Mouse (Mus musculus) cortical plate, adult 2 months (tissue): ENCODE measurements at regions not wholly inside any gene's neighbourhood (a gene's known extent, or its start where the extent isn't known, plus 50 kb on each side); places are given as distances from the start of the nearest gene placed in this dataset.

Source experiments
- H3K27ac ChIP-seq: fragments of 200-500 bp; 2 replicates; pipeline ENCODE4 v1.5.1; 2012; ENCODE audit warnings: low read length, control low read depth, inconsistent platforms; ENCODE audit not compliant: insufficient read depth
- H3K4me1 ChIP-seq: fragments of 200-500 bp; 2 replicates; pipeline ENCODE4 v1.6.1; 2011; ENCODE audit warnings: low read length; ENCODE audit not compliant: control insufficient read depth, insufficient read depth
- H3K4me3 ChIP-seq: fragments of 200-500 bp; 2 replicates; pipeline ENCODE4 v1.5.1; 2011; ENCODE audit warnings: mild to moderate bottlenecking, low read length, control low read depth; ENCODE audit not compliant: insufficient read depth
- CTCF ChIP-seq: fragments of 200-500 bp; IDR thresholded peaks from 2 replicates; pipeline ENCODE4 v1.5.1; 2011; ENCODE audit warnings: mild to moderate bottlenecking, control low read depth, low read length; ENCODE audit not compliant: insufficient read depth; ENCODE audit errors: extremely low read depth
- POLR2A ChIP-seq: fragments of 200-500 bp; IDR thresholded peaks from 2 replicates; pipeline ENCODE4 v1.6.1; 2011; ENCODE audit warnings: mild to moderate bottlenecking, low read length, control low read depth; ENCODE audit not compliant: insufficient read depth; ENCODE audit errors: extremely low read depth

DNA sequence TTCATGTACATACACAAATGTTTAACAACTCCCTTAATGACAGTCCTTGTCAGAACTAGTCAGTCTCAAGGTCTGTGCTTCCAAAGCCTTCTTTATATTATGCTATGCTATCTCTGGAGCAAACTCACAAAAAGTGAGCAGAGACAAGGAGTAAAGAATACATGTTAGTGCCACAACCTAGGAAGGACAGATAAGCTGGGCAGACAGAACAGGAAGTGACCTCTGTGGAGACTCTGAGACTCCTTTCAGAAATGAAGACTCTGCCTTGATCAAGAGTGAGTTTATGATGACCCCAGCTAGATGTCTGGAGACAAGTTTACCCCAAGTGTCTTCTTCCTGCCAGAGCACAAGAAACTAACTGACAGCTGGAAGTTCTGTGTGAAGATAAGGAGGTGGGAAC lies 343.8 kb downstream of the Ccser2 start:
- TF ChIP-seq POLR2A: no peak
- Histone ChIP-seq H3K27ac (no peak overlapping the region), H3K4me1 (no peaks in the 10 kb centered on the region), H3K4me3 (no peak overlapping the region)

- H3K4me3 ChIP-seq: no peak overlapping the region
- no peak overlapping the region for H3K27ac ChIP-seq
- no peaks in the 10 kb centered on the region for H3K4me1 ChIP-seq
- TF ChIP-seq CTCF (no peak), POLR2A (no peak)
These were observed 344.4 kb downstream of the Ccser2 start for GRCm38 (mm10) chr14:36624134-36624533.

- no peak for TF ChIP-seq CTCF
- no peak for TF ChIP-seq POLR2A
- no peak overlapping the region for H3K27ac ChIP-seq
These were observed 345.5 kb downstream of the Ccser2 start for GRCm38 (mm10) chr14:36623036-36623435.

GRCm38 (mm10) chr14:36618459-36619085 lies 350.0 kb downstream of the Ccser2 start:
- TF ChIP-seq CTCF: no peak
- TF ChIP-seq POLR2A: no peak
- Histone ChIP-seq H3K4me3 (no peak overlapping the region), H3K27ac (no peak overlapping the region), H3K4me1 (no peaks in the 10 kb centered on the region)

More at GRCm38 (mm10) chr14:36623036-36623435, 345.5 kb downstream of the Ccser2 start:
- H3K4me3 ChIP-seq: no peak overlapping the region
- no peaks in the 10 kb centered on the region for H3K4me1 ChIP-seq

- TF ChIP-seq POLR2A (no peak), CTCF (no peak)
- Histone ChIP-seq H3K27ac (no peak overlapping the region), H3K4me1 (no peaks in the 10 kb centered on the region), H3K4me3 (no peak overlapping the region)
These were observed 350.6 kb downstream of the Ccser2 start for GRCm38 (mm10) chr14:36617987-36618386.

DNA sequence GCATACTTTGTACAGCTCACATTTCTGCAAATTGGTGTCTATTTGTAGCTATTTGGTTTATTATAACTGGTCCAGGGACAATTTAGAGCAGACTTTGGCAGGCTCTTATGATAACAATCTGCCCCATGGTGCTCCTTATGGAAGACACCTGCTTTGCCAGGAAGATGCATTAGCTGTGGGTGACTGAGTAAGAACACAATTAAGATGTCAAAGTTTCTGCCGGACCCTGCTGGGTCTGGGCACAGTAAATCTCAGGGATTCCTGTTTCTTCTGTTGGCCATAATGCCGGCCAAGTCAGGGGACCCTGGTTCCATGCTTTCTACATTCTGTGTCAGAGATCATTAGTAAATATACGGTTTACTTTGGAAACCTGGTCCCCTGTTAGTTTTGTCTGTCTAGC lies 353.7 kb downstream of the Ccser2 start:
- TF ChIP-seq CTCF (no peak), POLR2A (no peak)
- Histone ChIP-seq H3K27ac (no peak overlapping the region), H3K4me1 (no peaks in the 10 kb centered on the region), H3K4me3 (no peak overlapping the region)

- TF ChIP-seq CTCF (no peak), POLR2A (no peak)
- no peak overlapping the region for H3K4me3 ChIP-seq
- no peaks in the 10 kb centered on the region for H3K4me1 ChIP-seq
- H3K27ac ChIP-seq: no peak overlapping the region
These were observed 355.7 kb downstream of the Ccser2 start for GRCm38 (mm10) chr14:36612860-36613259.

DNA sequence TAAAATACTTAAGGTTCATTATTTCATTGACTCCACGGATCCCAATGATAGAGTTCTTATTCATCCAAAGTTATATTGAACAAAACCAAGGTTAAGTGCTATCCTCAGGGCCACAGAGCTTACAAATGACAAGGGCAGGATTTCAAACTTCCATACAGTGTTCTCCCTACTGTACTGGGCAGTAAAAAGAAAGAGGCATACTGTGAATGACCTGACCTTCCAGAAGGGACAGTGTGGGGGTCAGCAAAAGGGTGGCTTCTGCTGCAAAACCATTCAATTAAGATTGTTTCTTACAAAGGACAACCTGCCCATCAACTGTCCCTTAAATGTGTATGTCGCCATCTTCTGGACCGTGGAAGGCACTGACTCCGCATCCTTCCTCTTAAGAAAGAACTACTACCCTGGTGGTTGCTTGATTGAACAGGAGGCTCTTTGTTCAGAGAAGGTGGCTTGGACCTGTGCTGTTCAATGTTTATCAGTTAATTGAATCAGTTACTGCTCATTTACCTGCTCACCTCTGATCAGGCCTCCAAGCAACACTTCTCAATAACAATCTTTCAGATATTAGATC lies 384.4 kb downstream of the Ccser2 start:
- Histone ChIP-seq H3K4me1 (no peaks in the 10 kb centered on the region; the same call in 1 of the 2 replicates), H3K4me3 (no peak overlapping the region), H3K27ac (no peak overlapping the region)
- TF ChIP-seq CTCF: peak; percentile 62
- no peak for TF ChIP-seq POLR2A

DNA sequence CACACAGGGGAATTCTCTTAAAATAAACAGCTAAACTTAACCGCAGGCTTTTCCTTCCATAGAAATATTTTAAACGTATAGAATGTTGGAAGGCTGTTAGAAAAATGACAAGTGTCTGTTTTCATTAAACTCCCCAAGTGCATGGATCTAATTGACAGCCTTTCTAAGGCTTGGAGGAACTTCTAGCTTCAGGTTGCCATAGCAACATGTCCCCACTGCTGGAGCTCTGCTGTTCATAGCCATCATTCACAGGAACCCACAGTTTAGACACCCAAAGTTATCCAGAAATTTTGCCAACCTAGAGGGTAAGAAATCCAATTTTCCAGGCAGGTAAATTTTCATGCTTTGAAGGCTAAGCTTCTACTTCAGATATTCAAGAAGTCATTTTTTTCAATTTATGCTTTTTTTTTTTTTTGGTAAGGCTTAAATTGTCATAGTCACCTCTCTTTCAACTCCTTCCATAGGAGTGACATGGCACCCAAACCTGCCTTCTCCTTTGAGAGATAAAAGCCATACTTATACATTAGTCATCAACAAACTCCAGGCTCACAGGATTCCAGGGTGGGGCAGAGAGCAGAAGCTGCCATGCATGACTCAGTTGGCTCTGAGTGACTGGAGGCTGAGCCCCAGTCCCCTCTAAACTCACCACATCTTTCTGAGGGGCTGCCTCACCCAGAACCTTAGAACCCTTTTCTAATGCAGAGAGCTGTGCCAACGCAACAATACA lies 385.1 kb downstream of the Ccser2 start:
- H3K4me1 ChIP-seq: no peaks in the 10 kb centered on the region; the same call in 1 of the 2 replicates
- no peak for TF ChIP-seq POLR2A
- no peak for TF ChIP-seq CTCF
- H3K27ac ChIP-seq: no peak overlapping the region
- no peak overlapping the region for H3K4me3 ChIP-seq
